Mouse (Mus musculus) midbrain, embryonic 14.5 days (tissue): ENCODE measurements at regions not wholly inside any gene's neighbourhood (a gene's known extent, or its start where the extent isn't known, plus 50 kb on each side); places are given as distances from the start of the nearest gene placed in this dataset.

ENCODE experiments used
- ATAC-seq: fragments of 200-750 bp; cut with Nextera tagmentation; 2 replicates; pipeline ENCODE4 v1.8.0; 2017; ENCODE audit warnings: moderate number of reproducible peaks, moderate library complexity; ENCODE audit not compliant: low FRiP score, low TSS enrichment
- DNase-seq: peaks from one replicate; pipeline ENCODE4 v3.0.0-alpha.2; 2015
- H3K27ac ChIP-seq: fragments of 300-500 bp; sonication (generic); replicated peaks from 2 replicates; pipeline ENCODE4 v1.5.1; 2014; ENCODE audit warnings: mild to moderate bottlenecking, low read depth, low read length, moderate library complexity
- H3K27me3 ChIP-seq: fragments of 300-500 bp; sonication (generic); 2 replicates; pipeline ENCODE4 v1.6.1; 2014; ENCODE audit warnings: low read length, control low read depth, mixed read lengths; ENCODE audit not compliant: control insufficient read depth, insufficient read depth
- H3K36me3 ChIP-seq: fragments of 300-500 bp; sonication (generic); 2 replicates; pipeline ENCODE4 v1.6.1; 2014; ENCODE audit warnings: low read length, control low read depth; ENCODE audit not compliant: control insufficient read depth, insufficient read depth
- H3K4me1 ChIP-seq: fragments of 300-500 bp; sonication (generic); 2 replicates; pipeline ENCODE4 v1.6.1; 2014; ENCODE audit warnings: mild to moderate bottlenecking, antibody characterized with exemption, low read length, control low read depth; ENCODE audit not compliant: control insufficient read depth, insufficient read depth
- H3K4me2 ChIP-seq: fragments of 300-500 bp; sonication (generic); 2 replicates; pipeline ENCODE4 v1.6.1; 2014; ENCODE audit warnings: mild to moderate bottlenecking, low read length, moderate library complexity
- H3K4me3 ChIP-seq: fragments of 300-500 bp; sonication (generic); replicated peaks from 2 replicates; pipeline ENCODE4 v1.5.1; 2014; ENCODE audit warnings: low read depth, low read length
- H3K9ac ChIP-seq: fragments of 300-500 bp; sonication (generic); replicated peaks from 2 replicates; pipeline ENCODE4 v1.6.1; 2014; ENCODE audit warnings: mild to moderate bottlenecking, low read length, moderate library complexity
- H3K9me3 ChIP-seq: fragments of 300-500 bp; sonication (generic); 2 replicates; pipeline ENCODE4 v1.6.1; 2016; ENCODE audit warnings: low read length, control low read depth, mixed read lengths; ENCODE audit not compliant: control insufficient read depth
- WGBS: fragments of 180-500 bp; shearing (Covaris S2); extraction: QIAGEN DNeasy Blood & Tissue Kit; methylation state at CpG from one replicate; pipeline ENCODE4 v1.1.7; 2014; 5-methylcytosine and 5-hydroxymethylcytosine counted together

DNA sequence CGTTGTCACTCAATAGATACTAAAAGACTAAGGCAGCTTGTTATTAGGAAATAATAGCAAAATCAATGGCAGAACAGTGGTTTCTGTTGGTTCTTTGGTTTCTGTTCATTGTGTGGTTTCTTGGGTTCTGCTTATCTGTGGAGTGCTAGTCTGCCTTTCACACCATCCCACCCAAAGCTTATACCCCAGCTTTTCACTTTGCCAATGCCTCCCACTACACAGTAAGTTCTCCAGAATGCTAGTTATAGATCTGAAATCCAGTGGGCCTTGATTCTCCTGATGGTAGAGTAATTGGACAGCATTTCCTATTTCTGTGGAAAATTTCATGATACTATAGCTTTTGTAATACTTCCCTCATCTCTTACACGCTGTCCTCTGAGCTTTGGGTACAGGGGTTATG, 700.8 kb upstream of the 1700009N14Rik start:
- Histone ChIP-seq H3K4me2 (no peak overlapping the region), H3K4me1 (no peaks in the 10 kb centered on the region), H3K36me3 (no peaks in the 10 kb centered on the region), H3K9me3 (no peaks in the 10 kb centered on the region), H3K27me3 (no peaks in the 10 kb centered on the region), H3K27ac (no peak overlapping the region), H3K4me3 (no peak overlapping the region), H3K9ac (no peak overlapping the region)
- DNase-seq, result no peak
- WGBS, result 78% methylated on average over 2 of the region's 2 CpGs
- no peak for ATAC-seq

DNA sequence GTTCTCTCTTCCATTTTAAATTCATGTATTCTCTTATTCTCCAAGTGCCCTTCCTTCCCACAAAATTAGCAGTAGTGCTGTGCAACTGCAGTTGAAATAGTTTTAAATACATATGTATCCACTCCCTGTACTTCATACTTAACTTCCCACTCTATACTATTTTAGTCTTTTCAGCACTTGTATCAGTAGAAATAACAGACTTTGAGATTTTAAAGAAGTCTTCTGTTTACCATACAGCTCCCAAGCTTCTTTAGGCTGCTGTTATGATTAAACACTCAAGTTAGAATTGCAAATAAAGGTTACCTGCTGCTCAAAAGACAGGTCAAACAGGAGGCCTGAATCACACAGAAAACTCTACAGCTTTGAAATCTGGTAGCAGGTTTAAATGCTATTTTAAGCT, 665.1 kb upstream of the 1700009N14Rik start:
- DNase-seq, result no peak
- H3K4me1 ChIP-seq, result no peaks in the 10 kb centered on the region
- no peaks in the 10 kb centered on the region for H3K9me3 ChIP-seq
- H3K9ac ChIP-seq, result no peak overlapping the region
- ATAC-seq, result no peak
- no peaks in the 10 kb centered on the region for H3K36me3 ChIP-seq
- H3K27ac ChIP-seq, result no peak overlapping the region
- no peak overlapping the region for H3K4me2 ChIP-seq
- no peaks in the 10 kb centered on the region for H3K27me3 ChIP-seq
- H3K4me3 ChIP-seq, result no peak overlapping the region

DNA sequence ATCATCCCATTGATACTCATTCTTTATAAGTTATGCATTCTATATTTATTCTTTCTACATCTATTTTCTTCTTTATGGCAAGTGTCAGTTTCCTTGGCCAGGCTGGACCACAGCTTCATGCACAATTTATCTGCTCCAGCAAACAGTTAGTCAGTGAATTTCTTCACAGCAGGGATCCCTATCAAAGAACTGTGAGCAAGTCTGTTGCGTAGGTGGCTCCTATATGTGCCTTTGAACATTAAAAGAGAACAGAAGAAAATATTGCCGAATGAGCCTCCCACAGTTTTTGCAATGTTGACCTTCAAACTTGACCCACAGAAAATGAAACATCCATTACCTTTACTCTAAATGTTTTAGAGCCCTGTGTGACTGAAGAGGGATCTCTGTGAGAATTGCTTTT, 625.0 kb upstream of the 1700009N14Rik start:
- no peaks in the 10 kb centered on the region for H3K4me1 ChIP-seq
- ATAC-seq, result no peak

DNA sequence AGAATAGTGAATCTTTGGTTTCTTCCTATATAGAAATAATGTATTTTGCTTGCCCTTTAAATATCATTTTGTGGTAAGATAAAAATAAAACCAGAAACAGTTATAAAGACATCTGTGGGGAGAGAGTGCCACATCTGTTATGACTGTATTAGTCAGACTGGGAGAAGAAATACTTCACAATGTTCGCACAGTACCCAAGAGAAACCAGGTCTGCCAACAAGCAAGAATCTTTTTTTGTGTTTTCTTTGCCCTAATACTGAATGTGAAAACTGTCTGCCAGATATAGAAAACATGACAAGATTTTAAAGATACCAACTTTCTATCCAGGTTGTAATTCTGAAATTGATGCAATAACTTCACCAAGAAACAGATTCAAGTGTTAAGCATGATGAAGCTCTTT, 601.8 kb upstream of the 1700009N14Rik start:
- Histone ChIP-seq H3K27ac (no peak overlapping the region), H3K27me3 (no peaks in the 10 kb centered on the region), H3K4me1 (no peaks in the 10 kb centered on the region), H3K9me3 (no peaks in the 10 kb centered on the region), H3K4me2 (no peak overlapping the region), H3K36me3 (no peaks in the 10 kb centered on the region), H3K4me3 (no peak overlapping the region), H3K9ac (no peak overlapping the region)
- 92% methylated on average over 1 of the region's 1 CpGs for WGBS
- DNase-seq, result no peak
- no peak for ATAC-seq

More for the DNA sequence above, 625.0 kb upstream of the 1700009N14Rik start:
- H3K27ac ChIP-seq, result no peak overlapping the region
- no peaks in the 10 kb centered on the region for H3K9me3 ChIP-seq
- no peaks in the 10 kb centered on the region for H3K36me3 ChIP-seq
- 80% methylated on average over 2 of the region's 2 CpGs for WGBS
- peak; percentile 2 for DNase-seq
- H3K9ac ChIP-seq, result no peak overlapping the region
- H3K4me2 ChIP-seq, result no peak overlapping the region
- no peaks in the 10 kb centered on the region for H3K27me3 ChIP-seq
- no peak overlapping the region for H3K4me3 ChIP-seq

DNA sequence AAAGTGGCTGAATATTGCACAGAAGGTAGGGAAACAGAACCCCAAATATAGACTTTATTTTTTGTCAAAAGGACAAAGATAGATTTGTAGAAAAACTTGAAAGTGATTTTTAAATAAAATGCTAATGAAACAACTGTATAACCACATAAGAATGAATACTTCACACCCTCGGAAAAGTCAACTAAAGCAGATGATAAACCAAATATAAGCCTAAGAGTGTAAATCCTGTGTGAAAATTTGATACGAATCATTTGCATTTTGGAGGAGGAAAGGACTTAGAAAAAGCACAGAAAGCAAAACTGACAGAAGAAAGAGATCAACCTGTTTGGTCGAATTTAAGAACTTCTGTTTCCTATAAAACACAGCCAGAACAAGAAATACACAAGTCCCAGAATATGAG, 595.7 kb upstream of the 1700009N14Rik start:
- Histone ChIP-seq H3K4me2 (no peak overlapping the region), H3K27me3 (no peaks in the 10 kb centered on the region), H3K9ac (no peak overlapping the region), H3K4me3 (no peak overlapping the region), H3K36me3 (no peaks in the 10 kb centered on the region), H3K9me3 (no peaks in the 10 kb centered on the region), H3K4me1 (no peaks in the 10 kb centered on the region), H3K27ac (no peak overlapping the region)
- 78% methylated on average over 3 of the region's 3 CpGs for WGBS
- ATAC-seq (no peak), DNase-seq (no peak)

DNA sequence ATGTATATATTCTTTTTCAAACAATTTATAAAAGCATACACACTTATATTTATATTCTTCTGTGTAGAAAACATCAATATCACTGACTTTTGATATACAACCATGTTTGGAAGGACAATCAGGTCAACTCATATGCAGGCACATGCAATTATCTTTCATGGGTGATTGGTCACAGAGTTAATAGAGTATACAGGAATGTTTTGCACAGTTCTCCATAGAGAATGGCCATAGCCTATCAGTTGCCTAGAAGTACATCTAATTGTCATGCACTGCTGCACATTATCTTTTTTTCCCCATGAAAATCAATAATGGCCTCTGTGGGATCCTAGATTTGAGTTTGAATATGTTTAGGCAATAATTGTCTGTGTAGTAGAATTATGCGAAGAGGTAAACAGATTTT, 549.5 kb upstream of the 1700009N14Rik start:
- H3K4me2 ChIP-seq, result no peak overlapping the region
- H3K9me3 ChIP-seq, result no peaks in the 10 kb centered on the region
- no peaks in the 10 kb centered on the region for H3K4me1 ChIP-seq
- ATAC-seq, result no peak
- no peaks in the 10 kb centered on the region for H3K36me3 ChIP-seq
- 88% methylated on average over 1 of the region's 1 CpGs for WGBS
- no peak for DNase-seq
- no peaks in the 10 kb centered on the region for H3K27me3 ChIP-seq
- H3K9ac ChIP-seq, result no peak overlapping the region
- no peak overlapping the region for H3K27ac ChIP-seq
- no peak overlapping the region for H3K4me3 ChIP-seq

DNA sequence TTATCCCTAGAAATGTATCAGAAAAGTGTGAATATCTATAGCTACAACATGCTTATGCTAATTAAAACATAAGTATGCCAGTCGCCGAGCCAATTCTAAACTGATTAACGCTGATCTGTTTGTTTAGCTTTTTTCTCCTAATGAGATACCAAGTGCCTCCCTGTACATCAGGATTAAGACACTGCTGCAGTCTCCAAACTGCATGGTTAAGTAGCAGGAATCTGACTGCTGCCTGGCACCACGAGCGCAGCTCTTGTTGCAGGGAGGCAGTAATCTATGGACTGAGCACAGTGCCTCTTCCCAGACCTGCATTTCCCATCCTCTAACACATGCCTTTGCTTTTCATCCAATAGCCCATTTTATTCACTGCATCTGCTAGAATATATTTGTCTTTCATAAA, 523.3 kb upstream of the 1700009N14Rik start:
- Histone ChIP-seq H3K27me3 (no peaks in the 10 kb centered on the region), H3K9me3 (no peaks in the 10 kb centered on the region), H3K9ac (no peak overlapping the region), H3K4me3 (no peak overlapping the region), H3K4me2 (no peak overlapping the region), H3K36me3 (no peaks in the 10 kb centered on the region), H3K27ac (no peak overlapping the region), H3K4me1 (no peaks in the 10 kb centered on the region)
- 61% methylated on average over 5 of the region's 5 CpGs for WGBS
- peak; percentile 41 for DNase-seq
- ATAC-seq, result no peak

DNA sequence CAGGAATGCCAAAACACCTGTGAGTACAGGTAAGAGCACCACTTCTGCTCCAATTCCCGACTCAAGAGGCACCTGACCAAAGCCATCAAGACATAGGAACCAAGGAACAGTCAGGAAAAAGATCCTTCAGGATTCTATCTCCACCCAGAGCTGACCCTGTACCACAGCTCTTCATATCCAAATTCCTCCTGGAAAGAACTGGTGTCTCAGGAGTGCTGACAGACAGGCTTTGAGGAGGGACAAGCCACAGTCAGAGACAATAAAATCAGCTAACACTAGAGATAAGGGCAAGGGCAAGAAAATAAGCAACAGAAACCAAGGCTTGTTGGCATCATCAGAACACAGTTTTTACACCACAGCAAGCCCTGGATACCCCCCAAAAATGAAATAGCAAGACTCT, 496.5 kb upstream of the 1700009N14Rik start:
- no peaks in the 10 kb centered on the region for H3K27me3 ChIP-seq
- ATAC-seq (no peak), DNase-seq (no peak)
- no peak overlapping the region for H3K9ac ChIP-seq
- H3K9me3 ChIP-seq, result no peaks in the 10 kb centered on the region
- H3K4me1 ChIP-seq, result no peaks in the 10 kb centered on the region
- no peaks in the 10 kb centered on the region for H3K36me3 ChIP-seq
- no peak overlapping the region for H3K4me3 ChIP-seq
- WGBS, result 48% methylated on average over 1 of the region's 1 CpGs
- H3K27ac ChIP-seq, result no peak overlapping the region
- no peak overlapping the region for H3K4me2 ChIP-seq

DNA sequence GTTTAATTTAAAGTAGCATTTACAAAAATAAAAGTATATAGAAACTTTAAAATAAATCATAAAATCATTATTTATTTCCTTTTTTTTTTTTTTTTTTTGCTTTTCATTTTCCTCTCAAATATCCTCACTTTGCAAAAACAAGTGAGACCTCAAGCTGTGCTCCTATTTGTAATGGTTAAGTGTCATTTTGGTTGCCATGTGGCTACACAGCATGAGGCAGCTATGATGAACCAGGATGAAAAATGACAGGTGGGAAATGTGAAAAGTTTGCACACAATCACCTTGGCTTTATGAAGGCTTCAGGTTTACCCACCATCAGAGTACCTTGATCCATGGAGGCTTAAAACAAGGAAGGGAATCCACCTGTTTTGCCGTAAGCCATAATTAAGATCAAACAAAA, 454.9 kb upstream of the 1700009N14Rik start:
- DNase-seq (no peak), ATAC-seq (no peak)
- WGBS, result 92% methylated on average over 1 of the region's 1 CpGs

More for the DNA sequence above, 454.9 kb upstream of the 1700009N14Rik start:
- H3K4me1 ChIP-seq, result no peaks in the 10 kb centered on the region
- no peak overlapping the region for H3K27ac ChIP-seq
- H3K4me2 ChIP-seq, result no peak overlapping the region
- no peak overlapping the region for H3K4me3 ChIP-seq
- H3K27me3 ChIP-seq, result no peaks in the 10 kb centered on the region
- no peaks in the 10 kb centered on the region for H3K36me3 ChIP-seq
- H3K9me3 ChIP-seq, result no peaks in the 10 kb centered on the region
- H3K9ac ChIP-seq, result no peak overlapping the region
